Mouse (Mus musculus) heart, embryonic 12.5 days (tissue): Measurements from ENCODE around the gene Nek1. TPM values are rescaled to one million over a fixed set of nuclear protein-coding genes. Genes with fewer than 3 reads are reported as not detected.

ENCODE experiments used
- ATAC-seq: fragments of 200-750 bp; cut with Nextera tagmentation; 2 replicates; pipeline ENCODE4 v1.8.0; 2017; ENCODE audit warnings: moderate TSS enrichment, moderate library complexity; ENCODE audit not compliant: insufficient number of reproducible peaks, low FRiP score
- H3K27ac ChIP-seq: fragments of 300-500 bp; sonication (generic); 2 replicates; pipeline ENCODE4 v1.5.1; 2016; ENCODE audit warnings: mild to moderate bottlenecking, moderate library complexity; ENCODE audit not compliant: poor library complexity, severe bottlenecking
- H3K27me3 ChIP-seq: fragments of 300-500 bp; sonication (generic); replicated peaks from 2 replicates; pipeline ENCODE4 v1.6.1; 2016; ENCODE audit warnings: mild to moderate bottlenecking, moderate library complexity
- H3K36me3 ChIP-seq: fragments of 300-500 bp; sonication (generic); 2 replicates; pipeline ENCODE4 v1.6.1; 2016; ENCODE audit warnings: mild to moderate bottlenecking, moderate library complexity
- H3K4me1 ChIP-seq: fragments of 300-500 bp; sonication (generic); replicated peaks from 2 replicates; pipeline ENCODE4 v1.6.1; 2016; ENCODE audit warnings: mild to moderate bottlenecking
- H3K4me2 ChIP-seq: fragments of 300-500 bp; sonication (generic); 2 replicates; pipeline ENCODE4 v1.6.1; 2016; ENCODE audit warnings: mild to moderate bottlenecking, moderate library complexity
- H3K4me3 ChIP-seq: fragments of 300-500 bp; sonication (generic); 2 replicates; pipeline ENCODE4 v1.5.1; 2016; ENCODE audit warnings: mild to moderate bottlenecking
- H3K9ac ChIP-seq: fragments of 300-500 bp; sonication (generic); 2 replicates; pipeline ENCODE4 v1.6.1; 2016; ENCODE audit warnings: mild to moderate bottlenecking, moderate library complexity
- H3K9me3 ChIP-seq: fragments of 300-500 bp; sonication (generic); replicated peaks from 2 replicates; pipeline ENCODE4 v1.6.1; 2016; ENCODE audit warnings: mild to moderate bottlenecking, moderate library complexity
- WGBS: fragments of 180-500 bp; shearing (Covaris S2); methylation state at CpG from one replicate; pipeline ENCODE4 v1.1.7; 2016; 5-methylcytosine and 5-hydroxymethylcytosine counted together
- polyA plus RNA-seq: library from polyadenylated mRNA; unstranded; fragments of >200 nt; fragmentation: Nextera tagmentation; extraction: Ambion mirVana; gene quantifications from 2 replicates; pipeline ENCODE4 v1.2.1, GENCODE M21; 2016

The Nek1 gene
- polyA plus RNA-seq, 1 experiment from 2014 or later: 14.3 TPM

GRCm38 (mm10) chr8:61158540-61158939 lies 165.5 kb downstream of the Nek1 start:
- Histone ChIP-seq H3K4me2 (no peak overlapping the region), H3K4me1 (no peaks in the 10 kb centered on the region), H3K4me3 (no peak overlapping the region), H3K9ac (no peak overlapping the region), H3K27ac (no peak overlapping the region), H3K36me3 (no peaks in the 10 kb centered on the region), H3K27me3 (no peaks in the 10 kb centered on the region), H3K9me3 (no peaks in the 10 kb centered on the region)
- WGBS: 60% methylated on average over 3 of the region's 3 CpGs
- no peak for ATAC-seq

- H3K27me3 ChIP-seq: no peaks in the 10 kb centered on the region
- H3K4me3 ChIP-seq: no peak overlapping the region
- H3K9me3 ChIP-seq: no peaks in the 10 kb centered on the region
- no peak overlapping the region for H3K4me2 ChIP-seq
- 79% methylated on average over 6 of the region's 6 CpGs for WGBS
- H3K27ac ChIP-seq: no peak overlapping the region
- H3K4me1 ChIP-seq: no peaks in the 10 kb centered on the region
- no peaks in the 10 kb centered on the region for H3K36me3 ChIP-seq
- no peak for ATAC-seq
- H3K9ac ChIP-seq: no peak overlapping the region
Observed at GRCm38 (mm10) chr8:61161461-61162185, 168.6 kb downstream of the Nek1 start.

GRCm38 (mm10) chr8:61162186-61162566 lies 169.2 kb downstream of the Nek1 start:
- H3K4me1 ChIP-seq: no peaks in the 10 kb centered on the region
- 69% methylated on average over 1 of the region's 1 CpGs for WGBS
- H3K4me3 ChIP-seq: no peak overlapping the region
- no peaks in the 10 kb centered on the region for H3K27me3 ChIP-seq
- H3K9ac ChIP-seq: no peak overlapping the region
- H3K27ac ChIP-seq: no peak overlapping the region
- H3K36me3 ChIP-seq: no peaks in the 10 kb centered on the region
- no peak overlapping the region for H3K4me2 ChIP-seq
- no peaks in the 10 kb centered on the region for H3K9me3 ChIP-seq
- no peak for ATAC-seq

- no peaks in the 10 kb centered on the region for H3K27me3 ChIP-seq
- H3K4me2 ChIP-seq: no peak overlapping the region
- no peak overlapping the region for H3K4me3 ChIP-seq
- H3K27ac ChIP-seq: no peak overlapping the region
- no peaks in the 10 kb centered on the region for H3K36me3 ChIP-seq
- WGBS: 76% methylated on average over 3 of the region's 3 CpGs
- ATAC-seq: no peak
- peaks cover 12% of the 10 kb centered on the region for H3K4me1 ChIP-seq
- H3K9ac ChIP-seq: no peak overlapping the region
- no peaks in the 10 kb centered on the region for H3K9me3 ChIP-seq
Observed at GRCm38 (mm10) chr8:61171546-61171945, 178.6 kb downstream of the Nek1 start.

- H3K27ac ChIP-seq: no peak overlapping the region
- no peaks in the 10 kb centered on the region for H3K36me3 ChIP-seq
- H3K4me2 ChIP-seq: no peak overlapping the region
- H3K9ac ChIP-seq: no peak overlapping the region
- H3K9me3 ChIP-seq: no peaks in the 10 kb centered on the region
- no peaks in the 10 kb centered on the region for H3K27me3 ChIP-seq
- H3K4me3 ChIP-seq: no peak overlapping the region
- no peak for ATAC-seq
- WGBS: 18% methylated on average over 7 of the region's 7 CpGs
- peaks cover 12% of the 10 kb centered on the region for H3K4me1 ChIP-seq
Observed at GRCm38 (mm10) chr8:61173921-61174492, 181.0 kb downstream of the Nek1 start.

- Histone ChIP-seq H3K9ac (no peak overlapping the region), H3K9me3 (no peaks in the 10 kb centered on the region), H3K4me3 (no peak overlapping the region), H3K4me1 (peaks cover 13% of the 10 kb centered on the region), H3K36me3 (no peaks in the 10 kb centered on the region), H3K4me2 (no peak overlapping the region), H3K27ac (no peak overlapping the region), H3K27me3 (no peaks in the 10 kb centered on the region)
- WGBS: 41% methylated on average over 2 of the region's 2 CpGs
- no peak for ATAC-seq
Observed at GRCm38 (mm10) chr8:61175876-61176275, 182.9 kb downstream of the Nek1 start.

- H3K4me1 ChIP-seq: peaks cover 15% of the 10 kb centered on the region
- no peaks in the 10 kb centered on the region for H3K36me3 ChIP-seq
- H3K4me2 ChIP-seq: no peak overlapping the region
- H3K4me3 ChIP-seq: no peak overlapping the region
- no peak for ATAC-seq
- no peak overlapping the region for H3K27ac ChIP-seq
- no peak overlapping the region for H3K9ac ChIP-seq
- WGBS: 59% methylated on average over 12 of the region's 12 CpGs
- no peaks in the 10 kb centered on the region for H3K27me3 ChIP-seq
- no peaks in the 10 kb centered on the region for H3K9me3 ChIP-seq
Observed at GRCm38 (mm10) chr8:61177680-61178593, 184.9 kb downstream of the Nek1 start.

GRCm38 (mm10) chr8:61178594-61179140 lies 185.7 kb downstream of the Nek1 start:
- H3K27me3 ChIP-seq: no peaks in the 10 kb centered on the region
- 61% methylated on average over 11 of the region's 11 CpGs for WGBS
- no peaks in the 10 kb centered on the region for H3K9me3 ChIP-seq
- peaks cover 13% of the 10 kb centered on the region for H3K4me1 ChIP-seq
- no peak overlapping the region for H3K4me3 ChIP-seq
- no peak for ATAC-seq
- H3K36me3 ChIP-seq: no peaks in the 10 kb centered on the region
- no peak overlapping the region for H3K9ac ChIP-seq
- no peak overlapping the region for H3K27ac ChIP-seq
- no peak overlapping the region for H3K4me2 ChIP-seq

Other genes starting within 250 kb of the Nek1 start
- gene Hpf1, start 102.8 kb upstream of the Nek1 start, polyA plus RNA-seq: 75.3 and 75.4 TPM in 2 replicates
- 30.6 and 32.3 TPM in 2 replicates for gene Clcn3, start 9.9 kb upstream of the Nek1 start, polyA plus RNA-seq
- 6.5 and 7.5 TPM in 2 replicates for gene Sh3rf1, start 230.7 kb downstream of the Nek1 start, polyA plus RNA-seq